Mouse (Mus musculus) heart, postnatal 0 days (tissue): Measurements from ENCODE around the gene Dnah11.

Experiments
- CTCF ChIP-seq: IDR thresholded peaks from 2 replicates; pipeline ENCODE4 v1.5.1; 2016; ENCODE audit warnings: antibody characterized with exemption, control low read depth, low read depth
- EP300 ChIP-seq: IDR thresholded peaks from 2 replicates; pipeline ENCODE4 v1.6.1; 2016; ENCODE audit warnings: antibody characterized with exemption, low read depth

DNA sequence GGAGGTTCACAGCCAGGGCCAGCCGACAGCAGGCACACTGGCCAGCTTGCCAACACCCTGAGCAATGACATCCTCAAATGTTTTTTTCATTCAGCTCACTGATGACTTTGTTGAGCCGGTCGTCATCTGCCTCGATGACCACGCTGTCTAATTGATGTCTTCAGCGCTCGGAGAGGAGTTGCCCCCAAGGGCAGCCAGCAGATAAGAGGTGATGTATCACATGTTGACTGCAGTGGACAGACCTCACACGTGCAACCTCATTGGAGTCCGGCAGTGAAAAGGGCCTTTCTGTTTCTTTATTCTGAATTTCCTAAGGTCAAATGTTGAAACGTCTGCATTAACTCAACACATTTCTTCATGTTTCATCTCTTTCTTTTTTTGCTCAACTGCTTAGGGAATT, 363.5 kb downstream of the Dnah11 start:
- TF ChIP-seq CTCF: no peak
- TF ChIP-seq EP300: no peak
